In genomic region chr10:21829062-21829731, GRCm38 (mm10) we compare ENCODE assay signal across 9 mouse cellular contexts. TPM values are rescaled to one million over a fixed set of nuclear protein-coding genes. Genes with fewer than 3 reads are reported as not detected.
DNase-seq lines count a peak whose midpoint lies in the region; ATAC-seq and TF ChIP-seq lines count a peak whose summit lies in the region.
"Had no signal": no experiment of that assay in that cellular context is flagged by ENCODE, and none has a peak within 500 bp of the region (broad histone marks: within the 10 kb centered on the region; RNA-seq: fewer than 3 reads in every experiment).

No protein-coding gene starts in this region.

- TF ChIP-seq CTCF in intestine, postnatal 0 days (IDR thresholded peaks at IDR 0.05; ENCODE audit: low read depth), result no peak

- H3K9me3 ChIP-seq in intestine, embryonic 14.5 days (ENCODE audit: control insufficient read depth, low read length), result no peaks in the 10 kb centered on the region
- no peaks in the 10 kb centered on the region for H3K9me3 ChIP-seq in intestine, postnatal 0 days (ENCODE audit: control insufficient read depth)
- no peaks in the 10 kb centered on the region for H3K9me3 ChIP-seq in hindbrain, embryonic 14.5 days (ENCODE audit: control insufficient read depth, low read length)
- H3K9me3 ChIP-seq in neural tube, embryonic 13.5 days, result no peaks in the 10 kb centered on the region

- peak; percentile 61 for DNase-seq in intestine, embryonic 14.5 days (ENCODE audit: low spot score)
- peak; percentile 77 to 78 for DNase-seq in adrenal gland, postnatal 36 days
- no peak for DNase-seq in hindbrain, embryonic 14.5 days (ENCODE audit: low spot score)
- no peak for DNase-seq in gastrocnemius, adult 18-20 months (ENCODE audit: low spot score)
- DNase-seq in testis, postnatal 10 days (ENCODE audit: low spot score), result no peak

- 53% methylated on average over 11 of the region's 11 CpGs for WGBS in intestine, embryonic 14.5 days
- WGBS in intestine, postnatal 0 days, result 72% methylated on average over 11 of the region's 11 CpGs
- 23% methylated on average over 11 of the region's 11 CpGs for WGBS in hindbrain, embryonic 14.5 days
- WGBS in neural tube, embryonic 13.5 days, result 25% methylated on average over 11 of the region's 11 CpGs

- 0 out of 2 replicates have a peak overlapping the region, but pooled peaks have one; percentile 27 for H3K27ac ChIP-seq in intestine, embryonic 14.5 days (ENCODE audit: low read depth)
- no peak overlapping the region for H3K27ac ChIP-seq in intestine, postnatal 0 days (ENCODE audit: low read depth, low read length)
- no peak overlapping the region for H3K27ac ChIP-seq in hindbrain, embryonic 14.5 days
- no peak overlapping the region; the same call in 1 of the 2 replicates for H3K27ac ChIP-seq in neural tube, embryonic 13.5 days (replicated peaks)

- H3K36me3 ChIP-seq in intestine, embryonic 14.5 days (ENCODE audit: control insufficient read depth, insufficient read depth, low read length), result no peaks in the 10 kb centered on the region
- H3K36me3 ChIP-seq in intestine, postnatal 0 days (ENCODE audit: control insufficient read depth, insufficient read depth), result no peaks in the 10 kb centered on the region
- no peaks in the 10 kb centered on the region for H3K36me3 ChIP-seq in hindbrain, embryonic 14.5 days (replicated peaks; ENCODE audit: control insufficient read depth, insufficient read depth)
- H3K36me3 ChIP-seq in neural tube, embryonic 13.5 days, result no peaks in the 10 kb centered on the region

- H3K4me2 ChIP-seq in intestine, embryonic 14.5 days (ENCODE audit: low read length), result no peak overlapping the region
- no peak overlapping the region for H3K4me2 ChIP-seq in intestine, postnatal 0 days (replicated peaks; ENCODE audit: low read depth)
- no peak overlapping the region for H3K4me2 ChIP-seq in hindbrain, embryonic 14.5 days (replicated peaks)
- H3K4me2 ChIP-seq in neural tube, embryonic 13.5 days, result no peak overlapping the region

- peaks cover 8% of the 10 kb centered on the region for H3K4me1 ChIP-seq in intestine, embryonic 14.5 days (replicated peaks; ENCODE audit: control insufficient read depth, insufficient read depth, low read length)
- no peaks in the 10 kb centered on the region for H3K4me1 ChIP-seq in intestine, postnatal 0 days (replicated peaks; ENCODE audit: control insufficient read depth, insufficient read depth, low read length)
- peaks cover 12% of the 10 kb centered on the region for H3K4me1 ChIP-seq in hindbrain, embryonic 14.5 days (replicated peaks; ENCODE audit: control insufficient read depth, insufficient read depth, low read length)
- peaks cover 26% of the 10 kb centered on the region for H3K4me1 ChIP-seq in neural tube, embryonic 13.5 days (replicated peaks)

- H3K27me3 ChIP-seq in intestine, embryonic 14.5 days (replicated peaks; ENCODE audit: control insufficient read depth, insufficient read depth, low read length), result no peaks in the 10 kb centered on the region
- no peaks in the 10 kb centered on the region for H3K27me3 ChIP-seq in intestine, postnatal 0 days (replicated peaks; ENCODE audit: control insufficient read depth, insufficient read depth, low read length)
- H3K27me3 ChIP-seq in hindbrain, embryonic 14.5 days (ENCODE audit: control insufficient read depth, insufficient read depth, low read length), result no peaks in the 10 kb centered on the region
- no peaks in the 10 kb centered on the region for H3K27me3 ChIP-seq in neural tube, embryonic 13.5 days

- H3K4me3 ChIP-seq in intestine, embryonic 14.5 days (ENCODE audit: low read depth, low read length), result no peak overlapping the region
- H3K4me3 ChIP-seq in intestine, postnatal 0 days (ENCODE audit: low read depth, low read length), result no peak overlapping the region
- H3K4me3 ChIP-seq in hindbrain, embryonic 14.5 days (replicated peaks; ENCODE audit: low read length), result no peak overlapping the region
- H3K4me3 ChIP-seq in neural tube, embryonic 13.5 days, result no peak overlapping the region
- H3K4me3 ChIP-seq: myocyte had no signal

- no peak for ATAC-seq in intestine, embryonic 14.5 days (replicated peaks; ENCODE audit: low FRiP score, low TSS enrichment, low read depth)
- no peak for ATAC-seq in intestine, postnatal 0 days
- ATAC-seq in hindbrain, embryonic 14.5 days (ENCODE audit: low FRiP score), result peak; percentile 38; the same call in 1 of the 2 replicates
- 0 out of 2 replicates have a peak, but pooled peaks have one; percentile 9 for ATAC-seq in neural tube, embryonic 13.5 days (ENCODE audit: low read depth)
- no peak for ATAC-seq in erythroid progenitor cell, adult 5-6 weeks (replicated peaks; ENCODE audit: low FRiP score, poor library complexity, severe bottlenecking)

- H3K9ac ChIP-seq in intestine, embryonic 14.5 days (ENCODE audit: low read length), result no peak overlapping the region
- no peak overlapping the region for H3K9ac ChIP-seq in intestine, postnatal 0 days (ENCODE audit: low read depth, low read length)
- no peak overlapping the region for H3K9ac ChIP-seq in hindbrain, embryonic 14.5 days
- no peak overlapping the region for H3K9ac ChIP-seq in neural tube, embryonic 13.5 days

RNA-seq across cellular contexts. Expression of gene Sgk1, which starts 52.8 kb away (rescaled TPM):
- polyA plus RNA-seq in intestine, embryonic 14.5 days (2014; fragmentation: Nextera tagmentation; extraction: Ambion mirVana), result 27.7 and 29.6 TPM in 2 replicates
- 118 and 162 TPM in 2 replicates for polyA plus RNA-seq in intestine, postnatal 0 days (2015; fragmentation: Nextera tagmentation; extraction: Ambion mirVana)
- total RNA-seq in adrenal gland, postnatal 36 days (2021), result 100 to 1,000 TPM; 110 to 144 TPM
- 41.4 and 44.3 TPM in 2 replicates for polyA plus RNA-seq in hindbrain, embryonic 14.5 days (2014; fragmentation: Nextera tagmentation; extraction: Ambion mirVana)
- 30.9 and 34.7 TPM in 2 replicates for polyA plus RNA-seq in neural tube, embryonic 13.5 days (2015; fragmentation: Nextera tagmentation; extraction: Ambion mirVana)
- 100 to 1,000 TPM; 151 to 192 TPM for total RNA-seq in gastrocnemius, adult 18-20 months (2021)
- 2.5 and 7.2 TPM in 2 replicates for total RNA-seq in erythroid progenitor cell, adult 5-6 weeks (2015; ENCODE audit: low replicate concordance)
- total RNA-seq in erythroid progenitor cell, adult 5-6 weeks (2017; ENCODE audit: low replicate concordance), result 3.0 and 5.5 TPM in 2 replicates

Comparison
In these comparisons a context has a peak if more than half of its experiments do, and no peak if none do; other contexts are left out.
1. ATAC-seq: peak in hindbrain, embryonic 14.5 days (single experiment) and neural tube, embryonic 13.5 days (single experiment); none in intestine, embryonic 14.5 days (single experiment), intestine, postnatal 0 days (single experiment) and erythroid progenitor cell, adult 5-6 weeks (single experiment).
2. DNase-seq: peak in intestine, embryonic 14.5 days (single experiment) and adrenal gland, postnatal 36 days (2 of 2); none in hindbrain, embryonic 14.5 days (single experiment), gastrocnemius, adult 18-20 months (single experiment) and testis, postnatal 10 days (single experiment).